Mouse (Mus musculus): ENCODE results near the gene Gpnmb. TPM values are rescaled to one million over a fixed set of nuclear protein-coding genes. Genes with fewer than 3 reads are reported as not detected.

Gpnmb gene
- total RNA-seq (2022): 10 to 100 TPM in 1 of 4 experiments, 1 to 10 TPM in 3; 2.5 to 25.6 (median 6.0) TPM

GRCm38 (mm10) chr6:49036275-49037267, at the start of gene Gpnmb:
Gene Gpnmb (plus strand): TSS chr6:49036546.
- no peak for DNase-seq (ENCODE audit: low spot score in 2 of 2)

- no peak for DNase-seq (ENCODE audit: low spot score in 2 of 2)
Observed at GRCm38 (mm10) chr6:48989971-48990370, 46.4 kb upstream of the Gpnmb start.

GRCm38 (mm10) chr6:48991991-48992390, 44.4 kb upstream of the Gpnmb start:
- DNase-seq (ENCODE audit: low spot score in 2 of 2): no peak

GRCm38 (mm10) chr6:48998186-48998585, 38.2 kb upstream of the Gpnmb start:
- DNase-seq (ENCODE audit: low spot score in 2 of 2): no peak

- DNase-seq (ENCODE audit: low spot score in 2 of 2): no peak
Observed at GRCm38 (mm10) chr6:48998796-48999195, 37.5 kb upstream of the Gpnmb start.

GRCm38 (mm10) chr6:49003381-49003780, 33.0 kb upstream of the Gpnmb start:
- no peak for DNase-seq (ENCODE audit: low spot score in 2 of 2)

- peak; percentile 13 to 36 for DNase-seq (ENCODE audit: low spot score in 2 of 2)
Observed at GRCm38 (mm10) chr6:49007981-49008380, 28.4 kb upstream of the Gpnmb start.

GRCm38 (mm10) chr6:49008420-49009160, 27.8 kb upstream of the Gpnmb start:
- no peak for DNase-seq (ENCODE audit: low spot score in 2 of 2)

- DNase-seq (ENCODE audit: low spot score in 2 of 2): no peak
Observed at GRCm38 (mm10) chr6:49009161-49009555, 27.2 kb upstream of the Gpnmb start.

GRCm38 (mm10) chr6:49009665-49010064, 26.7 kb upstream of the Gpnmb start:
- no peak for DNase-seq (ENCODE audit: low spot score in 2 of 2)

GRCm38 (mm10) chr6:49011191-49011590, 25.2 kb upstream of the Gpnmb start:
- no peak for DNase-seq (ENCODE audit: low spot score in 2 of 2)

GRCm38 (mm10) chr6:49013023-49013422, 23.3 kb upstream of the Gpnmb start:
- no peak for DNase-seq (ENCODE audit: low spot score in 2 of 2)

- DNase-seq (ENCODE audit: low spot score in 2 of 2): no peak
Observed at GRCm38 (mm10) chr6:49013458-49013857, 22.9 kb upstream of the Gpnmb start.

- no peak for DNase-seq (ENCODE audit: low spot score in 2 of 2)
Observed at GRCm38 (mm10) chr6:49017150-49017549, 19.2 kb upstream of the Gpnmb start.

- no peak for DNase-seq (ENCODE audit: low spot score in 2 of 2)
Observed at GRCm38 (mm10) chr6:49019341-49019740, 17.0 kb upstream of the Gpnmb start.

GRCm38 (mm10) chr6:49021141-49022012, 15.0 kb upstream of the Gpnmb start:
- DNase-seq (ENCODE audit: low spot score in 2 of 2): peak; percentile 10 to 77

- no peak for DNase-seq (ENCODE audit: low spot score in 2 of 2)
Observed at GRCm38 (mm10) chr6:49022384-49022783, 14.0 kb upstream of the Gpnmb start.

GRCm38 (mm10) chr6:49023315-49023714, 13.0 kb upstream of the Gpnmb start:
- DNase-seq (ENCODE audit: low spot score in 2 of 2): no peak

- no peak for DNase-seq (ENCODE audit: low spot score in 2 of 2)
Observed at GRCm38 (mm10) chr6:49025290-49025689, 11.1 kb upstream of the Gpnmb start.

GRCm38 (mm10) chr6:49026496-49026895, 9.8 kb upstream of the Gpnmb start:
- DNase-seq (ENCODE audit: low spot score in 2 of 2): no peak

GRCm38 (mm10) chr6:49028019-49028418, 8.3 kb upstream of the Gpnmb start:
- no peak for DNase-seq (ENCODE audit: low spot score in 2 of 2)
